Mouse (Mus musculus) cerebellum, postnatal 14 days (tissue): ENCODE data around the gene Fabp2.

Source experiments
- DNase-seq, 2 experiments: peaks; one replicate each; pipeline ENCODE4 v3.0.0; 2021; ENCODE audit warnings: mixed read lengths in 2 of 2

Gene Fabp2

GRCm38 (mm10) chr3:122894772-122895171 is at the start of gene Fabp2:
Gene Fabp2, plus strand, starts transcription at chr3:122895072.
- no peak for DNase-seq

- no peak for DNase-seq
Measured at GRCm38 (mm10) chr3:122848410-122849034, 46.4 kb upstream of the Fabp2 start.

- DNase-seq, result peak; percentile 14 to 15
Measured at GRCm38 (mm10) chr3:122855149-122855548, 39.7 kb upstream of the Fabp2 start.

- DNase-seq, result no peak
Measured at GRCm38 (mm10) chr3:122859829-122860228, 35.0 kb upstream of the Fabp2 start.

- DNase-seq, result no peak
Measured at GRCm38 (mm10) chr3:122860573-122861498, 34.0 kb upstream of the Fabp2 start.

- no peak for DNase-seq
Measured at GRCm38 (mm10) chr3:122865092-122865491, 29.8 kb upstream of the Fabp2 start.

GRCm38 (mm10) chr3:122868270-122868669 is 26.6 kb upstream of the Fabp2 start:
- no peak for DNase-seq

GRCm38 (mm10) chr3:122871596-122871995 is 23.3 kb upstream of the Fabp2 start:
- DNase-seq, result no peak

- no peak for DNase-seq
Measured at GRCm38 (mm10) chr3:122876870-122877269, 18.0 kb upstream of the Fabp2 start.

GRCm38 (mm10) chr3:122877543-122877942 is 17.3 kb upstream of the Fabp2 start:
- DNase-seq, result no peak

- DNase-seq, result no peak
Measured at GRCm38 (mm10) chr3:122878705-122879315, 16.1 kb upstream of the Fabp2 start.

GRCm38 (mm10) chr3:122887505-122888301 is 7.2 kb upstream of the Fabp2 start:
- no peak for DNase-seq

GRCm38 (mm10) chr3:122888371-122888819 is 6.5 kb upstream of the Fabp2 start:
- DNase-seq, result no peak

- no peak for DNase-seq
Measured at GRCm38 (mm10) chr3:122895189-122895731, 388 bp downstream of the Fabp2 start.

GRCm38 (mm10) chr3:122898254-122898653 is 3.4 kb downstream of the Fabp2 start:
- no peak for DNase-seq

- peak; percentile 71 to 73 for DNase-seq
Measured at GRCm38 (mm10) chr3:122903746-122904433, 9.0 kb downstream of the Fabp2 start.

- DNase-seq, result no peak
Measured at GRCm38 (mm10) chr3:122907841-122908240, 13.0 kb downstream of the Fabp2 start.

- DNase-seq, result no peak
Measured at GRCm38 (mm10) chr3:122915493-122915892, 20.6 kb downstream of the Fabp2 start.

GRCm38 (mm10) chr3:122916191-122916680 is 21.4 kb downstream of the Fabp2 start:
- no peak for DNase-seq

- DNase-seq, result no peak
Measured at GRCm38 (mm10) chr3:122918672-122919071, 23.8 kb downstream of the Fabp2 start.

- no peak for DNase-seq
Measured at GRCm38 (mm10) chr3:122919260-122919659, 24.4 kb downstream of the Fabp2 start, which contains the start of gene Gm10959. Gene Gm10959, minus strand, starts transcription at chr3:122919360.
